Mouse (Mus musculus) thymus, postnatal 36 days (tissue): ENCODE measurements at regions not wholly inside any gene's neighbourhood (a gene's known extent, or its start where the extent isn't known, plus 50 kb on each side); places are given as distances from the start of the nearest gene placed in this dataset.

Source experiments
- DNase-seq, 2 experiments: peaks; one replicate each; pipeline ENCODE4 v3.0.0; 2022; ENCODE audit warnings: mixed read lengths in 2 of 2

DNA sequence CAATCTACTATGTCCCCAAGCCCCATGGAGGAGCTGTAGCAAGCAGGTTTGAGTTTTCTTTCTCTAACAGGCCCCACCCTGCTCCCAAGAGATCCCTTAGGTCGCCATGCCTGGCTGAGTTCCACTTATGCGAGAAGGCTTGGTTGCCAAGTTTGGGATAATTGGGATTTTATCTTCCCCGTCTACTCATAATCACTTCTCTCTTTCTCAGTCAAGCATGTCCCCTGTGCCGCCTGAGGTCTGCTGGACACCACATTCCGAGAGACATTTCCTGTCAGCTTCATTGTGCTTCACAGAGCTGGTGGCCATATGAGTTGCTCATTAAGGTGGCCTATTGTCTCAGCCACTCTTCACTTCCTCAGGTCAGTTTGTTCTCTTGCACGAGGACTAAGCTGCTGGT is 234.5 kb upstream of the Wscd1 start:
- DNase-seq: no peak

DNA sequence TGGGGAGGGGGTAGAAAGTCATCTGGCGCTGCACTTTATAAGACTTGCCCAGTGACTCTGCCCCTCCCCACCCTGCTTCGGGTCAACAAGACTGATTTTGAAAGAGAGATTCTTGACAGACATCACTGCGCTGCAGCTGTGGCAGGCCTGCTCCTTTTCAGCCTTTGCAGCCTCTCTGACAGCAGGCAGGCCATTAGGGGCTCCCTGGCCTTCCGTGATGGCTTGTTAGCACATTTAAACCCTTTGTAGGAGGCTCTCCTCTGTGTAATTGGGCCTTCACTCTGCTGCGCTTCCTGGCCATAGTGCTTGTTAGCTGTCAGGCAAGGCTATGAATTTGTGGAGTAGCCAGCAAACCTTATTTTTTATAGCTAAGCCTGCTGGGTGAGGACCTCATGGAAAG is 232.3 kb upstream of the Wscd1 start:
- DNase-seq: no peak

DNA sequence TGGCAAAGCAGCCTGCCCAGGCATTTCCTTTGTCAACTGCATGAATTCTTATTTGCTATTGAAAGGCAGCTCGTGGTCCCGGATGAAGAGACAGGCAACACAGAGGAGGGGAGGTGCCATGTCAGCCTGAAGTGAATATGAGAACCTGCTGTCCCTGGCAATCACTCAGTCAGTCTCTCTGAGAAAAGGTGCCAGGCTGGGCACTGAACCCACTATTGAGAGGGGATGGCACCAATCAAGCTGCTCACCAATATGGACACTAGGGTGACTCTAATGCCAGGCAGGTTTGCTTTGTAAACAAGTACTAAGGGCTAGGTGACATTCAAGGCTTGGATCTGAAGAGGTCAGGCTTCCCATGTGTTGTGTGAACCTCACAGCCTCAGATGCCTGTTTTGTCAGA is 222.0 kb upstream of the Wscd1 start:
- DNase-seq: no peak

DNA sequence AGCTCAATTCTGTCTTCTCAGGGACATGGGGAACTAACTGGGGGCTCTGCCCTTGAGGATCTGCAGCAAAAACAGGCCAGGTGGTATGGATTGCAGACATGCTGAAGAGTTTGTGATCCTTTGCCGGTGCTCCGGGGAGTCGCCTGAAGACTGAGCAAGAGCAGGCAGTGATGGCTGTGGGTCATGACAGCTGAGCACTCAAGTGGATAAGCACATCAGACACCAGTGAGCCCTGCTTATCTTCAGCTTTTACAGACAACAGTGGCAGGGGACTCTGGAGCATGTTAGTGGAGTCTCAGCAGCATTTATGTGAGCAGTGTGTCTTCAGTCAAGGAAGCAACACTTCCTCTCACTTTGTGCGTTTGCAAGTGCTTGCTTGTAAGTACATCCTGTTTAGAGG is 221.1 kb upstream of the Wscd1 start:
- no peak for DNase-seq

GRCm38 (mm10) chr11:71541178-71541845 is 208.4 kb upstream of the Wscd1 start:
- no peak for DNase-seq

GRCm38 (mm10) chr11:71557412-71557811 is 192.3 kb upstream of the Wscd1 start:
- no peak for DNase-seq

- no peak for DNase-seq
Observed at GRCm38 (mm10) chr11:71564831-71565230, 184.9 kb upstream of the Wscd1 start.

- DNase-seq: no peak
Observed at GRCm38 (mm10) chr11:71576801-71577200, 172.9 kb upstream of the Wscd1 start.

DNA sequence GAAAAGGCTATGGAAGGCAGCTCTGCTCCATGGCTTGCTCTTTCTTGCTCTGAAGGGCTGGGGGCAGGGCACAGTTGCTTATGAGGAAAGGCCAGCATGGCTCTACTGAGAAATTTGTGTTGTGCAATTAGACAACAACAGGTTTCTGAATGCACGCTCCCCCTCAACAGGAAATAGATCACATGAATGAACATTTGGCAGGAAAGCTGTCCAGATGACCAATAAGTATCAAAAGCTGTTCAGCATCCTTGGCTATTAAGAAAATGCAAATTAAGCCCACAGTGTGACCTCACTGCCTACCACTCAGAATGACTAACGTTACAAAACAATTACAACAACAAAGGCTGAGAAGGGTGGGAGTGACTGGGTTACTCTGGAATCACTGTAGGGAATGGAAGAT is 167.9 kb upstream of the Wscd1 start:
- no peak for DNase-seq

- DNase-seq: no peak
Observed at GRCm38 (mm10) chr11:71591014-71591413, 158.7 kb upstream of the Wscd1 start.

GRCm38 (mm10) chr11:71594250-71594847 is 155.4 kb upstream of the Wscd1 start:
- DNase-seq: no peak

GRCm38 (mm10) chr11:71597709-71598108 is 152.0 kb upstream of the Wscd1 start:
- no peak for DNase-seq

- DNase-seq: no peak
Observed at GRCm38 (mm10) chr11:71610782-71611181, 138.9 kb upstream of the Wscd1 start.

DNA sequence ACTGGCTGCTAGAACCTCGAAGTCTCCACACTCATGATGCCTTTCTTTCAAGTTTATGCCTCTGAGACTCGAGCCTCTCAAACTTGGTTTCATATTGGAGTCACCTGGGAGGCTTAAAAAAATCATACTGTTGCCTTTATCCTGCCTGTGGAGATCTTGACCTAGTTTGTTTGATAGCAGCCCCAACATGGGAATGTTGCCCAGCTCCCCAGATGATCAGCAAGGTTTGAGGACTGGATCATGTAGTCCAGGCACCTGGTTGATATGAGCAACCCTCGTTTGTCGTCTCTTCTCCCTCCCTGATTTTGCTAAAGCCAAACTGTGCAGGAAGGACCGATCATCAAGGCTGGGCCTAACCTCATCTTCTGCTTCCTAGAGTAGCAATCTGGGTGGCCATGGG is 134.2 kb upstream of the Wscd1 start:
- no peak for DNase-seq

DNA sequence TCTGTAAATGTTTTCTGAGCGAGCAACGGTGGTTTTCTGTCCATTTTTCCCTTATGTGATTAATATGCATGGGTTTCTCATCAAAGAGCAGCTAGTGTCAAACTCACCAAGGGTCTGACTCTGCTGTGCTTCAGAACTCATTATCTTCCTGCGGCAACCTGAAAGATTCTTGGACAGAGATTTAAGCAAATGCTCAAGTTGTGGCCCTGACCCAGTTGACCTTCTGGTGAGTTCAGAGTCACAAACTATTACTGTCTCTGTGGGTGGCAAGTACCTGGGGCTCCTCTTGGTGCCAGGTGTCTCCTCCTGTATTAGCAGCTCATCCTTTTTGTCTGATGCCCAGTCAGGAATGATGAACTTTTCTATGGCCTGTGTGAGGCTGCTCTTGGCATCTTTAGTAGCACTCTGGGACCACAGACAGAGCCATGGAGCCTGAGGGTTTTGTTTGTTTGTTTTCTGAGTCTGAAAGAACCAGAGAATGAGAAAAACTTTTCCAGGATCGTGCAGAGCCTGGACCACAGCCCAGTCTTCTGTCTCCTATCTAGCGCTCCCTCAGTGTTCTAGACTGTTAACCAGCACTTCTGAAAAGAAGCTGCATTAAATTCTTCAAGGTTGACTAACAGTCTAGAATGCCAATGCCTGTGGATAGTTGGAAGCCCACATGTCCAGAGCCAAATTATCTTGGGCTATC is 124.1 kb upstream of the Wscd1 start:
- DNase-seq: no peak

GRCm38 (mm10) chr11:71636111-71636510 is 113.6 kb upstream of the Wscd1 start:
- DNase-seq: no peak

DNA sequence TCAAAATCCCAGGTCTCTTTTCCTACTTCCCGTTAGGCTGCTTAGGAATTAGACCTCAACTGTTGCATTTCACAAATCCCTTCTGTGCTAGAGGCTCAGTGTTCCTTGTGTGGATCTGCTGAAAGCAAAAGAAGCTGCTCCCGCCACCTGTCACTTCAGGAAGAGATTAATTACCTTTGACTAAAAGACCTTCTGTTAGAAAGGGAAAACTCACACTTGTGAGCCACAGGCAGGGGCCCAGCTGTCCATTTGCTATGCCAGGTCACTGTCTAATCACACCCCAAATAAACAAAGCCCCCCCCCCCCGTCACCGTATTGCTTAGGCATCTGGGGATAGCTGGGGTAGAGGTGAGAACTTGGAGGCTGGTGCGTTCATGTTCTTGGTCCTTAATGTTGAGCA is 112.9 kb upstream of the Wscd1 start:
- DNase-seq: no peak

- DNase-seq: no peak
Observed at GRCm38 (mm10) chr11:71642886-71643285, 106.8 kb upstream of the Wscd1 start.

GRCm38 (mm10) chr11:71651756-71652380 is 97.9 kb upstream of the Wscd1 start:
- no peak for DNase-seq

GRCm38 (mm10) chr11:71652381-71652775 is 97.3 kb upstream of the Wscd1 start:
- no peak for DNase-seq

GRCm38 (mm10) chr11:71658346-71658745 is 91.4 kb upstream of the Wscd1 start:
- no peak for DNase-seq

DNA sequence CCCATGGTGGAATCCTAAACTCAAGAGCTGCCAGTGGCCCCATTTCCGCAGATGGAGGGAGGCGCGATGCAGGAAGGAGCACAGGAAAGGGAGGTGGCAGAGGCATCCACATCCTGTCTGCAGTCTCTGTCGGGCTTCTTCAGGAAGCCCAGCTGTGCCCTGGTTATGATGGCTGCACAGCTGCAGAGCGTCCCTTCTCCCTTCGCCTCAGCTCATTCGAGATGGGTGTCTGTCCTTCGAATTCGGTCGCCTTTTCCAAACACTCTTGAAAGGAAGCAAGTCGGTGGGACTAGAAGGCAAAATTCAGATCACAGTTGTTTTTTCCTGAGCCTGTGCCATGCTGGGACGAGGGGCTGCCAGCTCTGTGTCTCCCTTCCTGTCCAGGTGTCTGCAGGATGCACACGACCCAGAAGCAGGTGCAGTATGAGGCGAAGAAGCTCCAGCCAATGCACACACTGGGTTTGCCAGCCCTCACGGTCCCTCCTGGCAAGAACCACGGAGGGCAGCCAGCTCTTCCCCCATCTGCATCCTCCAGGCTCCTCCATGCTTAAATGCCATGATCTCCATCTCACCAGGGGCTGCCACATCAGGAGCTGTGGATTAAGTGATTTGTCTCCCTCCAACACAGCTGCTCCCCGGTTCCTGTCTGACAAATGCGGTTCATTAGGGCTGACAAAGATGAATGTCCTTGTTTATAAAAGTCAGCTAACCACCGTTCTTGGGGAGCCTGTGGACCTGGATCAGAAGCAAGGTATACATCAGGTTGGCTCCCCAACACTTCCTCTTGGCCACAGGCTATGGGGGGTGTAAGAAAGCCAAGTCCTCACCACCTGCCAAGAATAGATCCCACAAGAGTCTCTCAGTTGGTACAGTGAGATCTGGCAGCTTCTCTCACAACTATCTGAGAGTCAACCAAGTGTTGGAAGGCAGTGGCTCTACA is 79.3 kb upstream of the Wscd1 start:
- DNase-seq: peak; percentile 70 to 81
